Mouse (Mus musculus) urinary bladder, adult 2 months (tissue): ENCODE data around the gene Plin2. TPM values are rescaled to one million over a fixed set of nuclear protein-coding genes. Genes with fewer than 3 reads are reported as not detected.
"Not testable (repeated sequence)": the region's sequence is repeated elsewhere in the genome, so short reads cannot be mapped to it uniquely, and the experiment has no call there.

Experiments used
- DNase-seq: peaks from one replicate; pipeline ENCODE4 v3.0.0; 2022; ENCODE audit warnings: low spot score
- polyA plus RNA-seq: library from polyadenylated mRNA; depleted of rRNA; stranded (reverse); fragments of >200 nt; gene quantifications from 2 replicates; pipeline ENCODE4 v1.2.3, GENCODE M21; 2012

Gene Plin2
- polyA plus RNA-seq, 1 experiment, result 151 TPM

GRCm38 (mm10) chr4:86683746-86684145, 13.9 kb upstream of the Plin2 start:
- no peak for DNase-seq

- no peak for DNase-seq
Measured at GRCm38 (mm10) chr4:86683280-86683679, 13.4 kb upstream of the Plin2 start.

DNA sequence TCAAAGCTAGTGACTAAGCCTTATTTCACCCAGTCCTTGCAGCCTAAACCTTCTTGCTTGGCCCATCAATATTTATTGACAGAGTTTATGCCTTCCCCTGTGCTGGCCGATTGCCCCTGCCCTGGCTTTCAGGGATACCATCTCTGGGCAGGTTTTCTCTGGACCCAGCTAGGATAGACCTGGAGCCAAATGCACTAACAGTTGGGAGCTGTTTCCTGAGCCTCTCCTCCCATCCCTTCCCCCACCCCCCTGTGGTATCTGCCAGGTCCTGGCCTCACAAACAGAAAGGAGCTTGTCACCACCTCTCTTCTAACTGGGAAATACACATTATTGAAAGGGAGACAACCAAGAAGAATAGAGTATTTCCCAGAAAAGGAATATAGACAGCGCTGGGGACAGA, 12.0 kb upstream of the Plin2 start:
- no peak for DNase-seq

- DNase-seq, result no peak
Measured at GRCm38 (mm10) chr4:86681421-86681820, 11.6 kb upstream of the Plin2 start.

GRCm38 (mm10) chr4:86679686-86680085, 9.8 kb upstream of the Plin2 start:
- DNase-seq, result no peak

DNA sequence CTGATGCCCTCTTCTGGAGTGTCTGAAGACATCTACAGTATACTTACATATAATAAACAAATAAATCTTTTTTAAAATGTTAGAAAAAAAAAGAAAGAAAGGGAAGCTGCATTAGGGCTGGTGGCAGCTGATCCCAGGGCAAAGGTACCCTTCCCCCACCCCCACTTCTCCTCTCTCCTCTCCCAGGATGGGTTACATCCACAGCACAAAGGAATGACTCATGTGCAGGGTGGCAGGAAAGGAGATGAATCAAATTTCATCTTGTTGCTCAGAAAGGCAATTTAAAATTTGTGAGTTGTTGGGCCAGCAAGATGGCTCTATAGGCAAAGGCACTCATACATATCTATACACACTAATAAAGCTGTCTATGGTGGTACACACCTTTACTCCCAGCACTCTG, 6.9 kb upstream of the Plin2 start:
- DNase-seq, result no peak

DNA sequence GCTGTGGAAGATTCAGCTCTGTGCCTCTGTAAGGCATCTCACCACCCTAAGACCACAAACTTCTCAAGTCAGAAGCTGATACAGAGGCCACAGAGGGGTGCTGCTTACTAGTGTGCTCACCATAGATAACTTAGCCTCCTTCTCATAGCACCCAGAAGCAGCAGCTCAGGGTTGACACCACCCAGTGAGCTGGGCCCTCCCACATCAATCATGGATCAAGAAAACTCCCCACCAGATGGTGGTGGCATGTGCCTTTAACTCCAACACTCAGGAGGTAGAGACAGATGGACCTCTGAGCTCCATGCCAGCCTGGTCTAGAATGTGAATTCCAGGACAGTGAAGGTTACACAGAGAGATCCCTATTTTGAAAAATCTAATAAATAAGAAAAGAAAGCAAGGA, 4.9 kb upstream of the Plin2 start:
- not testable (repeated sequence) for DNase-seq

DNA sequence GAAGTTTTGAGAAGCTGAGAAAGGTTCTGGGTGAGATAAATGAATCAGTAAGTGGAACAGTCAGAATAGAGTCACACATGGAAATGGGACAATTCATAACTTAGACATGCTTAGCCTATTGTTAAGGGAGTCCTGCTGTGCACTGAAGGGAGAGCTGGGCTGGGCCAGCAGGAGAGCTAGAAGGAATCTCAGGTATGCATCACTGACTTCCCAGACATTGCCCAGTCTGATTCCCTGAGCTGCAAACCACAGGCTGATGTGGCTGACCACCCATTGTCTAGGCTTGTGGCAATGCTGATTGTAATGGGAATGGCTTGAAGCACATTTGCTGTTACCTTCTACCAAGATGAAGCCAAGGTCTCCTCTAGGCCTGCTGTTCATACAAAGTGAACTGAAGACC, 4.3 kb upstream of the Plin2 start:
- DNase-seq, result not testable (repeated sequence)

- no peak for DNase-seq
Measured at GRCm38 (mm10) chr4:86672450-86672849, 2.6 kb upstream of the Plin2 start.

DNA sequence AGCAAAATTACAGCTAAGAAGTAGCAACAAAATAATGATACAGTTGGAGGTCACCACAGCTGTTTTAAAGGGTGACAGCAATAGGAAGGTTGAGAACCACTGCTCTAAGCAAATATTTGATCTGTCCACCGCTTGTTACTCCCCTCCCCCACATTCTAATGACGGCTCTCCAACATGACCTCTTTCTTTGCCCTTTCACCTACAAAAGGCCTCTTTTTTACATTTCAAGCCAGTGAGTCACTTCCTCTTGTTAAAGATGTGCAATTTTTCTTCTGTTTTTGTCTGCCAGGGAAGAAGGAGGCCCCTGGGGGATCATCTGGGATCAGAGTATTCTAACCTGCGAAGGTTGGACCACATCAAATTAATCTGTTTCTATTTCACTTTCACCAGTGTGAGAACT, 1.9 kb upstream of the Plin2 start:
- no peak for DNase-seq

DNA sequence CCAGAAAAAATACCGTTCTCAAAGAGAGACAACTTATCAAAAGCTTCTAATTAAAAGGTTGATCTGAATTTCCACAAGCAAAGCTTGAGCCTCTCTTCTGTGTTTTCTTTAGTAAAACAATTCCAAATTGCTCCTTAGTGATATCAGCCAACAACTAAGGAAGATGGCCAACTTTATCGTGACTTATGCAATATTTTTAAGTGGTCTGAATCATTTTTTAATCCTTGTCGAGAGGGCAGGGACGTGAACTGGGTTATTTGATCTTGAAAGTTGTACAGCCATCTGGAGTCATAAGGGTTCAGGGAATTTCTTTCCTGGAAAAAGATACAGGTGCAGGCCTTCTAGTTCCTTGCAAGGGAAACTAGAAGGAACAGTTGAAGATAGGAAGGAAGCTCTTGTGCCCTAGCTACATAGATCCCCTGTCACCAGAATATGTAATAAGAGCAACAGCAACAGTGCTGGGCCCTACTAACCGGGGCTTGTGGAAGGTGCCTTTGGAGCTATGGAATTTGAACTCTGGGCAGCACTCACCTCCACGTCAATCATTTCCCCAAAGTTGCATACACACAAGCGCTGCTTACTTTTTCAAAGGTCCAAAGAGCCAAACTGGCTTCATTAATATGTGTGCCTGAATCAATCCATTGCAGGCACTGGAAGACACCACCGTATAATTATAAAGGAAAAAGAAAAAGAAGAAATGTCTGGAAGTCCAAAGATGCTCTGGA, 884 bp upstream of the Plin2 start:
- DNase-seq, result no peak

- DNase-seq, result not testable (repeated sequence)
Measured at GRCm38 (mm10) chr4:86669241-86669753, 563 bp downstream of the Plin2 start.

DNA sequence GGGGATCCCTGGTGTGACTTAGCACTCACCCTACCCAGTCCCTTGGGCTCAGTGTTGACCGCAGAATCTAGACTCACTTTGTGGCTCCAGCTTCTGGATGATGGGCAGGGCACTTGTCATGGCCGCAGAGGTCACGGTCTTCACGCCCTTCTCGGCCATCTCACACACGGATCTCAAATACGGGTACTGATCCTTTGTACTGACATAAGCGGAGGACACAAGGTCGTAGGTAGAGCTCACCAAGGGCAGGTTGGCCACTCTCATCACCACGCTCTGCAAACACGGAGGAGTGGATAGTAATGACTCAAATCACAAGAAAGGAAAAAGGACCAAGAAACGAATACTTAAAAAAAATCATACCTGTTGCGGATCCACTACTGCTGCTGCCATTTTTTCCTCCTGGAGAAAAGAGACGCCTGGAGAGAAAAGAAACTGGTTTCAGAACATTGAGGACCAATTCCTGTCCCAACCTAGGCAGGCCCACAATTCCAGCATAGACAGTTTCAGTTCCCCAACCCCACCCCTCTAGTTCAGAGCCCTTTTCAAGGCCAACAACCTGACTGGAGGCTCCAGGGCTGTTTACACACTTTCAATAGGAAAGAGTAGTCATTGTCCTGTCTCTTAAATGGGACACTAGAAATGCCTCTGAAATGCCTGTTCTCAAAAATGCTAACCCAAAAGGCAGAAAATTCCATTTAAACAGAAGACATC, 1.4 kb downstream of the Plin2 start:
- no peak for DNase-seq

- no peak for DNase-seq
Measured at GRCm38 (mm10) chr4:86665596-86665995, 4.3 kb downstream of the Plin2 start.

DNA sequence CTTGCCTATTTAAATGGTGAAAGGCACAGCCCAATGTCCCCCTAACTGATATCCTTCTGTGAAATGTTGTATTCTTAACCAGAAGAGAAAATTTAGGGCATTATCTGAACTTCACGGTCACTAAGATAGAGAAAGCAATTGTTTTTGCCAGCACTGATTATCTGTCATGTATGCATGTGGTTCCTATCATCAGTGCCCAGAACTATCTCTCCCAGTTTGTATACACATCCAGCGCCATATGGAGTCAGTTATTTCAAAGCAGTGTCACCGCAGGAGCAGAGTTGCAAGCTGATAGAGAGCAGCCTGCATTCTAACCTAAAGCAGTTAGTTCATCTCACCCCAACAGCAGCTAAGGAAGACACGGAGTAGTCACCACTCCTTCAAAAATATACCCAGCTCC, 5.9 kb downstream of the Plin2 start:
- no peak for DNase-seq

- no peak for DNase-seq
Measured at GRCm38 (mm10) chr4:86657176-86657575, 12.7 kb downstream of the Plin2 start.

- DNase-seq, result not testable (repeated sequence)
Measured at GRCm38 (mm10) chr4:86656410-86656809, 13.4 kb downstream of the Plin2 start.

DNA sequence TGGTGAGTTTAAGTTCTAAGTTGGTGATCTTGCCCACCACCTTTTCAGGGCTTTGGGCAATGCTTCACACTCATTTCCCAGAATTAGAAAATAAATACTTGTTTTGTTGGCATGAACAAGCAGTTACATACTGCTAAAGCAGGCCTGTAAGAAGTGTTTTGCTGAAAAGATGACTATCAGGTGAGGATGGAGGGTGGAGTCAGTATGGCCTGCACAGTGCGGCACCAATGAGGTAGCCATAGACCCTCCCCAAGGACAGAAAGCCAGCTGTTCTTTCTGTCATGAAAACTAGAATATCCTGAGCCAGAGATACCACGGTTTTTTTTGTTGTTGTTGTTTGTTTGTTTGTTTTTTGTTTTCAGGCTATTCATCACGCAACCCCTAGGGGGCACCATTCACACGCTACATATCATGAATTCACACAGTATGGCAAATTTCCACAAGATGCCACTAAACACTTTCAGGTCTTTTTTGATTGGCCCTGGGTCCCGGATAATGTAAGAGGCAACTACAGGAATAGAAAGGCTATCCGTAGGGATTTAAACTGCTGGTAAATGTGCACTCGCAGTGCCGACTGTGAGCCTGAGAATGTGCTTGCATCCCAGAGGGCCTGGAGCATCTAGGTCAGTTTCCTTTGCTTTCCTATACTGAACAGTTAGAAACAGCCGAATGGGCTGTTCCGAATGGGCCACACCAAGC, 18.0 kb downstream of the Plin2 start:
- DNase-seq, result no peak

DNA sequence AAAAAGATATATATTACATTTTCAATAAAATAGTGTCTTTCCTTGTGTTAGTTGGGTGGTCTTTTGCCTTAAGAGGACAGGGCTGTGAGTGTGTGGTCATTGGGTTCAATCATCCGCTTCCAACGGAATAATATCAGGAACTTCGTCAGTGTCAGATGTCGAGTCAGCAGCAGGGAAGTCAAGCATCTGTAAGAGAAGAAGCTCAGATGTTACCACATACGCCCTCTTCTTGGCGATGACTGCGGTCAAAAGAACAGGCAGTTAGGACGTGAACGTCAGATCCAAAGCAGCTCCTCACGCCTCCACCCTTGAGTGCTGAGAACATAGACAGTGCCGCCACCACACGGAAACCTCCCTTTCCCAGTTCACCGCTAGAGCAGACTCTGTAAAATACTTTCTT, 21.5 kb downstream of the Plin2 start:
- DNase-seq, result not testable (repeated sequence)

DNA sequence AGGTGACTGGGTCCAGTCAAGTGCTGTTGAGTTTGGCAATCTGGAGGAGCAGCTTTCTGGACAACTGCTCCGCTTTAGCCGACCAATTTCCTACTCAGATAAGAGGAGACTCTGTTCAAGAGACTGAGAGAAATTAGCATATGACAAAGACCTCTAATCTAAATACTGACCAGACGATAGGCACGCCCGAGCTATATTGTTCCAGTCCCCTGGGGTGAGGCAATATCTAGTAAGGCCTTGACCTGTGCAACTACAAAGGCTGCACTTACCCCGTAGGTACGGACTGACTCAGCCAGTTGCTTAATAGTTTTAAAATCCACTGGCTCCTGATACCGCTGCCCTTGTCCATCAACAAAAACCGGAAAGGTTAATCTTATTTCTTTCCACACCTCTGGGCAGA, 32.3 kb downstream of the Plin2 start:
- not testable (repeated sequence) for DNase-seq

- DNase-seq, result not testable (repeated sequence)
Measured at GRCm38 (mm10) chr4:86634873-86635272, 35.0 kb downstream of the Plin2 start.

DNA sequence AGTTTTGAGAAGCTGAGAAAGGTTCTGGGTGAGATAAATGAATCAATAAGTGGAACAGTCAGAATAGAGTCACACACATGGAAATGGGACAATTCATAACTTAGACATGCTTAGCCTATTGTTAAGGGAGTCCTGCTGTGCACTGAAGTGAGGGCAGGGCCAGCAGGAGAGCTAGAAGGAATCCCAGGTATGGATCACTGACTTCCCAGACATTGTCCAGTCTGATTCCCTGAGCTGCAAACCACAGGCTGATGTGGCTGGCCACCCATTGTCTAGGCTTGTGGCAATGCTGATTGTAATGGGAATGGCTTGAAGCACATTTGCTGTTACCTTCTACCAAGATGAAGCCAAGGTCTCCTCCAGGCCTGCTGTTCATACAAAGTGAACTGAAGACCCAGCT, 35.5 kb downstream of the Plin2 start:
- DNase-seq, result not testable (repeated sequence)

DNA sequence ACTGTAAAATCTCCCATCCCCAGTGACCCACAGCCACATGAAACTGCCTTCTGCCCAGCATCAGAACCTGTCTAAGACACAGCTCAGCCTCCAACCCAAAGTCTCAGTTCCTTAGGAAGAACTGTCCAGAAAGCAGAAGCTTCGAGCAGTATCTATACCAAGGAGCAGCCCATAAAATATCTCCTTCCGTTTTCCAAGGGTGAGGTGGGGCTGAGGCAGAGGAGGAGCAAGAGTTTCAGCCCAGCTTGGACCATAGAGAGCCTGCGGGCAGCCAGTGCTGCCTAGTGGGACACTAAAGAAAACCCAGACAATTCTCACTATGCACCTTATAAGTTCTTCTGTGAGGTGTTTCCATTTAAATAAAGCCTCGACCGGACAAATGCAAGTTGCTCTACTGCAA, 37.3 kb downstream of the Plin2 start:
- not testable (repeated sequence) for DNase-seq
